Mouse (Mus musculus) liver, embryonic 12.5 days (tissue): ENCODE data around the gene Lrrc29. TPM values are rescaled to one million over a fixed set of nuclear protein-coding genes. Genes with fewer than 3 reads are reported as not detected.
"Not testable (repeated sequence)": the region's sequence is repeated elsewhere in the genome, so short reads cannot be mapped to it uniquely, and the experiment has no call there.

Experiments
- ATAC-seq: fragments of 200-750 bp; cut with Nextera tagmentation; 2 replicates; pipeline ENCODE4 v1.8.0; 2017; ENCODE audit warnings: moderate number of reproducible peaks, mild to moderate bottlenecking, moderate library complexity
- H3K27ac ChIP-seq: fragments of 300-500 bp; sonication (generic); 2 replicates; pipeline ENCODE4 v1.5.1; 2016; ENCODE audit warnings: mild to moderate bottlenecking
- H3K27me3 ChIP-seq: fragments of 300-500 bp; sonication (generic); replicated peaks from 2 replicates; pipeline ENCODE4 v1.6.1; 2016; ENCODE audit warnings: mild to moderate bottlenecking, moderate library complexity
- H3K36me3 ChIP-seq: fragments of 300-500 bp; sonication (generic); 2 replicates; pipeline ENCODE4 v1.6.1; 2016; ENCODE audit warnings: mild to moderate bottlenecking, moderate library complexity
- H3K4me1 ChIP-seq: fragments of 300-500 bp; sonication (generic); 2 replicates; pipeline ENCODE4 v1.6.1; 2016
- H3K4me2 ChIP-seq: fragments of 300-500 bp; sonication (generic); 2 replicates; pipeline ENCODE4 v1.6.1; 2016; ENCODE audit warnings: mild to moderate bottlenecking, moderate library complexity
- H3K4me3 ChIP-seq: fragments of 300-500 bp; sonication (generic); 2 replicates; pipeline ENCODE4 v1.5.1; 2016; ENCODE audit warnings: mild to moderate bottlenecking, moderate library complexity
- H3K9ac ChIP-seq: fragments of 300-500 bp; sonication (generic); 2 replicates; pipeline ENCODE4 v1.6.1; 2016; ENCODE audit warnings: mild to moderate bottlenecking, moderate library complexity
- H3K9me3 ChIP-seq: fragments of 300-500 bp; sonication (generic); replicated peaks from 2 replicates; pipeline ENCODE4 v1.6.1; 2016; ENCODE audit warnings: mild to moderate bottlenecking, moderate library complexity
- WGBS: fragments of 180-500 bp; shearing (Covaris S2); methylation state at CpG from one replicate; pipeline ENCODE4 v1.1.7; 2016; ENCODE audit not compliant: insufficient replicate concordance; 5-methylcytosine and 5-hydroxymethylcytosine counted together
- polyA plus RNA-seq: library from polyadenylated mRNA; unstranded; fragments of >200 nt; fragmentation: Nextera tagmentation; extraction: Ambion mirVana; gene quantifications from 2 replicates; pipeline ENCODE4 v1.2.1, GENCODE M21; 2016

Gene Lrrc29
- polyA plus RNA-seq, 1 experiment from 2014 or later = 9.9 TPM

GRCm38 (mm10) chr8:105293405-105293804 is 32.7 kb downstream of the Lrrc29 start:
- Histone ChIP-seq H3K27ac (no peak overlapping the region), H3K36me3 (peaks cover 3% of the 10 kb centered on the region), H3K4me3 (no peak overlapping the region), H3K9me3 (no peaks in the 10 kb centered on the region), H3K27me3 (peaks cover 12% of the 10 kb centered on the region), H3K4me1 (peaks cover 49% of the 10 kb centered on the region), H3K9ac (no peak overlapping the region), H3K4me2 (no peak overlapping the region)
- 74% methylated on average over 19 of the region's 19 CpGs for WGBS
- no peak for ATAC-seq

GRCm38 (mm10) chr8:105292471-105292870 is 33.6 kb downstream of the Lrrc29 start:
- H3K4me2 ChIP-seq = no peak overlapping the region
- H3K27ac ChIP-seq = no peak overlapping the region
- 77% methylated on average over 7 of the region's 7 CpGs for WGBS
- no peak overlapping the region for H3K4me3 ChIP-seq
- H3K9ac ChIP-seq = no peak overlapping the region
- peaks cover 51% of the 10 kb centered on the region for H3K4me1 ChIP-seq
- ATAC-seq = no peak
- no peaks in the 10 kb centered on the region for H3K9me3 ChIP-seq
- no peaks in the 10 kb centered on the region for H3K36me3 ChIP-seq
- peaks cover 12% of the 10 kb centered on the region for H3K27me3 ChIP-seq

GRCm38 (mm10) chr8:105291802-105292201 is 34.3 kb downstream of the Lrrc29 start:
- Histone ChIP-seq H3K27me3 (peaks cover 15% of the 10 kb centered on the region), H3K4me1 (peaks cover 46% of the 10 kb centered on the region)
- not testable (repeated sequence) for H3K9ac ChIP-seq, ATAC-seq, H3K27ac ChIP-seq, H3K9me3 ChIP-seq, H3K4me3 ChIP-seq, H3K36me3 ChIP-seq, H3K4me2 ChIP-seq
- WGBS = 44% methylated on average over 3 of the region's 3 CpGs

- WGBS = 77% methylated on average over 8 of the region's 8 CpGs
- not testable (repeated sequence) for H3K27ac ChIP-seq, H3K36me3 ChIP-seq, H3K4me3 ChIP-seq, H3K4me2 ChIP-seq, H3K9me3 ChIP-seq, ATAC-seq, H3K9ac ChIP-seq
- H3K4me1 ChIP-seq = peaks cover 42% of the 10 kb centered on the region
- H3K27me3 ChIP-seq = peaks cover 19% of the 10 kb centered on the region
Measured at GRCm38 (mm10) chr8:105291364-105291763, 34.7 kb downstream of the Lrrc29 start.

- 17% methylated on average over 31 of the region's 31 CpGs for WGBS
- H3K4me3 ChIP-seq = peak overlapping the region; percentile 53
- H3K27ac ChIP-seq = no peak overlapping the region
- ATAC-seq = no peak
- peak overlapping the region; percentile 85 for H3K4me2 ChIP-seq
- no peaks in the 10 kb centered on the region for H3K9me3 ChIP-seq
- H3K4me1 ChIP-seq = peaks cover 36% of the 10 kb centered on the region
- peaks cover 26% of the 10 kb centered on the region for H3K27me3 ChIP-seq
- H3K36me3 ChIP-seq = no peaks in the 10 kb centered on the region
- no peak overlapping the region for H3K9ac ChIP-seq
Measured at GRCm38 (mm10) chr8:105290554-105291314, 35.3 kb downstream of the Lrrc29 start.

- H3K4me3 ChIP-seq = peak within 1 kb of the TSS; percentile 53
- H3K9ac ChIP-seq = peak within 1 kb of the TSS; percentile 25; the same call in 1 of the 2 replicates
- no peaks in the 10 kb centered on the region for H3K9me3 ChIP-seq
- H3K27me3 ChIP-seq = peaks cover 34% of the 10 kb centered on the region
- peak; percentile 16 for ATAC-seq
- WGBS = 4% methylated on average over 43 of the region's 43 CpGs
- H3K27ac ChIP-seq = peak within 1 kb of the TSS; percentile 59
- H3K4me2 ChIP-seq = peak within 1 kb of the TSS; percentile 85
- peaks cover 33% of the 10 kb centered on the region for H3K4me1 ChIP-seq
- no peaks in the 10 kb centered on the region for H3K36me3 ChIP-seq
Measured at GRCm38 (mm10) chr8:105289805-105290460, 36.1 kb downstream of the Lrrc29 start, which contains the start of gene 4931428F04Rik. Gene 4931428F04Rik (minus strand): TSS chr8:105289864.

- H3K27me3 ChIP-seq = peaks cover 40% of the 10 kb centered on the region
Measured at GRCm38 (mm10) chr8:105288958-105289732, 36.9 kb downstream of the Lrrc29 start.

GRCm38 (mm10) chr8:105288231-105288630 is 37.8 kb downstream of the Lrrc29 start:
- WGBS = 85% methylated on average over 5 of the region's 5 CpGs
- H3K9ac ChIP-seq = no peak overlapping the region
- H3K36me3 ChIP-seq = no peaks in the 10 kb centered on the region
- peaks cover 37% of the 10 kb centered on the region for H3K4me1 ChIP-seq
- no peak overlapping the region for H3K4me2 ChIP-seq
- ATAC-seq = no peak
- peaks cover 46% of the 10 kb centered on the region for H3K27me3 ChIP-seq
- no peak overlapping the region for H3K4me3 ChIP-seq
- H3K9me3 ChIP-seq = no peaks in the 10 kb centered on the region
- no peak overlapping the region for H3K27ac ChIP-seq

More at GRCm38 (mm10) chr8:105288958-105289732, 36.9 kb downstream of the Lrrc29 start:
- Histone ChIP-seq H3K27ac (peak overlapping the region; percentile 59), H3K4me2 (peak overlapping the region; percentile 85), H3K36me3 (no peaks in the 10 kb centered on the region), H3K9me3 (no peaks in the 10 kb centered on the region), H3K4me3 (peak overlapping the region; percentile 53), H3K4me1 (peaks cover 33% of the 10 kb centered on the region), H3K9ac (peak overlapping the region; percentile 25; the same call in 1 of the 2 replicates)
- WGBS = 1% methylated on average over 53 of the region's 53 CpGs
- peak; percentile 85 for ATAC-seq

GRCm38 (mm10) chr8:105286907-105287306 is 39.2 kb downstream of the Lrrc29 start:
- Histone ChIP-seq H3K4me3 (no peak overlapping the region), H3K27me3 (peaks cover 59% of the 10 kb centered on the region), H3K27ac (no peak overlapping the region), H3K9ac (no peak overlapping the region), H3K4me1 (peaks cover 48% of the 10 kb centered on the region), H3K4me2 (no peak overlapping the region), H3K9me3 (no peaks in the 10 kb centered on the region), H3K36me3 (no peaks in the 10 kb centered on the region)
- WGBS = 69% methylated on average over 4 of the region's 4 CpGs
- no peak for ATAC-seq

- Histone ChIP-seq H3K27me3 (peaks cover 70% of the 10 kb centered on the region), H3K27ac (no peak overlapping the region), H3K4me2 (no peak overlapping the region), H3K9me3 (no peaks in the 10 kb centered on the region), H3K4me1 (peaks cover 40% of the 10 kb centered on the region), H3K36me3 (no peaks in the 10 kb centered on the region), H3K4me3 (no peak overlapping the region), H3K9ac (no peak overlapping the region)
- no peak for ATAC-seq
- WGBS = 46% methylated on average over 12 of the region's 12 CpGs
Measured at GRCm38 (mm10) chr8:105285514-105285913, 40.6 kb downstream of the Lrrc29 start.

- peak overlapping the region; percentile 47 for H3K4me2 ChIP-seq
- no peak overlapping the region for H3K9ac ChIP-seq
- peak overlapping the region; percentile 6; the same call in 1 of the 2 replicates for H3K4me3 ChIP-seq
- peak; percentile 76 for ATAC-seq
- no peaks in the 10 kb centered on the region for H3K36me3 ChIP-seq
- WGBS = 22% methylated on average over 23 of the region's 23 CpGs
- H3K27me3 ChIP-seq = peaks cover 86% of the 10 kb centered on the region
- H3K4me1 ChIP-seq = peaks cover 26% of the 10 kb centered on the region
- no peak overlapping the region for H3K27ac ChIP-seq
- no peaks in the 10 kb centered on the region for H3K9me3 ChIP-seq
Measured at GRCm38 (mm10) chr8:105283074-105283473, 43.0 kb downstream of the Lrrc29 start.
